Mouse (Mus musculus) retina, adult 2 months (tissue): ENCODE results near the gene Ssbp2.

ENCODE experiments used
- DNase-seq: peaks from one replicate; pipeline ENCODE4 v3.0.0-alpha.2; 2012; ENCODE audit warnings: low read depth, low spot score

Ssbp2 gene

DNA sequence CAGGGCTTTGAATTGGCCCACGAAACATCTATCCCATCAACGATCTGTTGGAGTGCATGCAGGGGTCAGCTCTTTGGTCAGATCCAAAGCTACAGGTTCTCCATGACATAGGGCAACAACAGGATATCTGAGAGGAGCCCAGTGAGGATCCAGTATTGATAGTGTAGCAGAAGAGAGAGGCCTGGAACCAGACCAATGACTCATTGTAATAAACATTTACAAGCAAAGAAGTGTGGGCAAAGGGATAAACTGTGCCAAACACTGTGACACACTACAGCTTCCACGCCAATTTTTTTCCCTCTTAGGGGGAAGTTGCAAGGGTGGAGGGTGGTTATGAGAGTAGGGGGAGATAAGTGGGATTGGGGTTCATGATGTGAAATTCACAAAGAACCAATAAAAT lies 264.1 kb downstream of the Ssbp2 start:
- no peak for DNase-seq

DNA sequence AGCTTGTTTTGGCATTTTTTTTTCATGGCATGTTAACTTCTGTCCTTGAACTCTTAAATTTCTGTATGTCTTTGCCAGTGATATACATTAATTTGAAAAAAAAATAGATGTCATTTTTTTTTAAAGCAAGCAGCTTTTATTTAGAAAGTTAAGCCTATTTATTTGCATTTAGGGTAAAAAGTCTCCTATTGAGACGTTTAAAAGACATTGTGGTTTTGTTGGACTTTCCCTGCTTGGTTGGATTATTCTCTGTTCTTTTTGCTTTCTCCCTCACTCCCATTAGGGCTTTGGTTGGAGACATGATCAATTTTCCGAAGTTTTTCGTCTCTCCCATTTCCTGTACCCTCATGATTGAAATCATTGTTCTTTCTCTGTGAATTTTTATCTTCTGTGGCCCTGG lies 265.0 kb downstream of the Ssbp2 start:
- DNase-seq = no peak

DNA sequence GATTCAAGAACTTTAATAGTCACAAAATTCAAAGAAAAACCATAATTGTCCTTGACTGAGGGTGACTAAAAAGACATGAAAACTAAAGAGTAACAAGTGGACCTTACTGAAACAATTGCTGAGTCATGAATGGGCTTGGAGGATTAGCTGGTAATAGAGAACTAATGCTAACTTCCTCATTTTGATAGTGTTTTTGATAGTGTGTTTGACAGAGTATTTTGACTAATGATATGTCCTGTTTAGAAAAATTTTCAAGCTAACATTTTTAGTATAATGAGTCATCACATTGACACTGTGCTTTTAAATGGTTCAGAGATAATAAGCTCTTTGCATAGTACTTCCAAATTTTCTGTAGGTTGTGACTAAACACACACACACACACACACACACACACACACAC lies 267.8 kb downstream of the Ssbp2 start:
- DNase-seq = no peak

DNA sequence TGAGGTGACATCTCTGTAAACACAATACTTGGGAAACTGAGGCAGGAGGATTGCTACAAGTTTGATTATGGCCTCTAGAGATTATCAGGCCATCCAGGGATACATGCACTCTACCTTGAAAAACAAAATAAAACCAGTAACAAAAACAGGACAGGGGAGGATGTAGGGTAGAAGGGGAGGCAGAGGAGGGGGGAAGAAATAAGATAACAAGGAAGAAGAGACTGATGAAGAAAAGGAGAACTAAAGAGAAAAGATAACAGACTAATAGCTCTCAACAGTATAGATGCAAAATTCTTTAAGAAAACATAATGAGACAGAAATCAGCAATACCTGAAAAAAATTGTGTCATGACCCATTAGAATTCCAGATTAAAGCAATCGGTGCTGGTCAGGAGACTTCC lies 277.1 kb downstream of the Ssbp2 start:
- DNase-seq = no peak

DNA sequence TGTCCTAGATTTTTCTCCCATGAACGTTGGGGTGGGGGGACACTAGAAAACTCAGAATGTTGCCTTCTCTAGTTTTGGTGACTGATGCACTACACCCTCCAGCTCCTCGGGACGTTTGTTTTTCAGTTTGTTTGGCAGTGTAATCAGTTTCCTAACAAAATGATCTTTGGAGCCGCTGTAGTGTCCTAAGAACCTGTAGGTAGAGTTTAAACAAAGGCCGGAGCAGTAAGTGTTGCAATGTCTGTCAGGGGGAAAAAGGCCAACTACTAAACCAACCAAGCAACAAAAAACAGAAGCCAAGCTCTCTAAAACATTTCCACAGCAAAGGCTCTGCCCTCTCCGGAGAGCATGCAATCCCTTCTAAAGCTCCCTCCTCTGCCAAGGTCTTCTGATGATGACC lies 280.8 kb downstream of the Ssbp2 start:
- DNase-seq = no peak

DNA sequence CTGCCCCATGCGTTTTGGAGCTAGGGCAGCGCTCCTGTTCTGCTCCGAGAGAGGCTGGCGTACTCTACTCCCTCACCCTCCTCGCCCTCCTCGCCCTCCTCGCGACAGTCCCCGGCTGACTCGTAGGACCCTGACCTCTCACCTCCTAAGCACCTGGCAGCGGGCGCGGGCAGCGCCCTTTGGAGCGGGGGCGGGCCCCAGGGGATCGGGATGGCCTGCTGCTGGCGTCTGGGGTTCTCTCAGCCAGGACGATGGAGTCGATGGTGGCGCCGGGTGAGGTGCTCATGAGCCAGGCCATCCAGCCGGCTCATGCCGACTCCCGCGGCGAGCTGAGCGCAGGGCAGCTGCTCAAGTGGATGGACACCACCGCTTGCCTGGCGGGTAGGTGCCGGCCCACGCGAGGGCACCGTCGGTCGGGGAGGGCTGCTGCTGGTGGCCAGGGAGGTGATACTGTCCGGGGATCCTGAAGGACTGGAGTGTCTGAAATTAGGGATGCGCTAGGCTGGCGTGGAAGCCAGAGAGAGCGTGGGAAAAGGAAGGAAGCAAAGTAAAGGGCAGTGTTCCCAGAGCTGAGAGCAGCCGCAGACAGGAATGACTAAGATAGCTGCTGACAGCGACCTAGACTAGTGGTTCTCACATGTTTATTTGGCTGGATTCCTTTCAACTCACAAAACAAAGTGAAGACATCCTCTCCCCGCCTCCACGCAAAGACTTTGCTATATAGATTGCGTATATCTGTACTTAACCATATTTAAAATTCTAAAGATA lies 281.4 kb downstream of the Ssbp2 start, which contains the start of gene Acot12:
Gene Acot12 (plus strand): TSS at position 233 of the 768 bp plus-strand sequence.
- DNase-seq = no peak

DNA sequence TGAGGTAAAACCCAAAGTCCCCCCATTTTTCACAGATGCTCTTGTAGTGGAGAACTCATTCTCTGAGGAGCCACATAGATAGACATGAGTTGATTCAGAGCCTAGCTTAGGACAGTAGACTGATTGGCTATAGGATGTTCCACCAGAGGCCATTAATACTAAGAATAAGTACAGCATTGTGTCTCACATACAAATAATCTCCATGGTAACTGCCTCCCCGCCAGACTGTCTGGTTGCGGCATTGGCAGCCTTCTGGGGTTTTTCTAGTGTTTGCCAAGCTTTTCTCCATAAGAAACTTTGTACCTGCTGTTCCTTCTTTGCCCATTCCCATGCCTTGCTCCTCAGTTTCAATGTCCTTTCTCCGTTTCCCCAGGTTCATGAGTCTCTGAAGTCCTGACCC lies 283.1 kb downstream of the Ssbp2 start:
- DNase-seq = no peak

DNA sequence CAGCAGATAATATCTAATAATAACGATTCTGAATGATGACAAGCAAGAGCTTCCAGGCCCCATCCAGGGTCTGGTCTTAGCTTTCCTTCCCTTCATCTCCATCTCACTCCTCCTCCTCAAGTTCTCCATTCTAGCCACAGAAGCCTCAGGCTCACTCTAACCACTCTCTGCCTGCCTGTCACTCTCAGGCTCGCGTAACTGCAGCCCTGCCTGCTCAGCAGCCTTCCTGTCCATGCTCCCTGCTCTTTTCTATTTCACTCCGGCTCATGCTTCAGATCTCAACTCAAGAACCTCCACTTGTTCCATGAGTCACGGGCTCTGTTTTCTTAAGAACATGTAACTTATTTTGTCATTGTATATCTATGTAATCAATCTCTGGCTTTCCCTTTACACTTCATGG lies 286.4 kb downstream of the Ssbp2 start:
- DNase-seq = no peak

DNA sequence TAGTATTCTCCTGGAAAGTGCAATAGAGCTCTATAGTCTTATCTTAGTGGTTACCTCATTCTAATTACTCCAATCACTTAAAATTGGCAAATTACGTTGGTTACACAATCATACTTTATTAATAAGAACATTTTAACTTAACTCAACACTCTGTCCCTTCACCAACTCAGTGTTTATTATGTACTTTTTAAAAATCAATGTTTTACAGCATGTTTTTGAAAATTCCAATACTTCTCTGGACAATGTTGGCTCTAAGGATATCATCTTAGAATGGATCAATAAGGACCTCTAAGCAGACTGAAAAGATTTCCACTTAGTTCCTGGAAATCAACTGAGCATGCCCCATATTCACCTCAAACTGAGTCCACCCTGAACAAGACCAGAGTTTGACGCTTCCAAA lies 288.3 kb downstream of the Ssbp2 start:
- DNase-seq = no peak

DNA sequence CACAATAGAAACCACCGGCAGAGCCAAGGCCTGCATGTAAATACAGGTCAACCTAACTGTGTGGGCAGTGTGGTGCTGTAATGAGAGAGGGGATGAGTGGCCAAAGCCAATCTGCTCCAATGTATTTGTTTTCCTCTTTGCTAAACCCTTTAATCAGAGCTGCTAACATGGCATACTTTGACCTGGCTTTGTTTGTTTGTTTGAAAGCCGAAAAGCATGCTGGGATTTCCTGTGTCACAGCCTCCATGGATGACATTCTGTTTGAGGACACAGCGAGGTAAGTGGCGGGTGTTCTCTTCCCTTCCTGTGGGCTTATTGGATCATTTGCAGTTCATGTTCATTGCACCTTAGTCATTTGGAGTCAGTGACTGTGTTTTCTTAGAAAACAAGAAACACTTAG lies 289.9 kb downstream of the Ssbp2 start:
- DNase-seq = no peak
